Mouse (Mus musculus) mouse embryonic stem cell (cell line): Measurements from ENCODE around the gene Edf1.

Experiments
- in situ Hi-C, 2 experiments: fragments of 300-500 bp; cut with MboI; formaldehyde crosslinking; loops; 1 replicate in 1 of 2; 3 replicates in 1 of 2; pipeline ENCODE4 v1.14.3; 2019 to 2020; ENCODE audit warnings: low sequenced_read_pairs in 2 of 2, low pct_unique_long_range_greater_than_20kb in 1 of 2, mixed read lengths in 1 of 2; ENCODE audit not compliant: unreplicated experiment in 1 of 2

The Edf1 gene

DNA sequence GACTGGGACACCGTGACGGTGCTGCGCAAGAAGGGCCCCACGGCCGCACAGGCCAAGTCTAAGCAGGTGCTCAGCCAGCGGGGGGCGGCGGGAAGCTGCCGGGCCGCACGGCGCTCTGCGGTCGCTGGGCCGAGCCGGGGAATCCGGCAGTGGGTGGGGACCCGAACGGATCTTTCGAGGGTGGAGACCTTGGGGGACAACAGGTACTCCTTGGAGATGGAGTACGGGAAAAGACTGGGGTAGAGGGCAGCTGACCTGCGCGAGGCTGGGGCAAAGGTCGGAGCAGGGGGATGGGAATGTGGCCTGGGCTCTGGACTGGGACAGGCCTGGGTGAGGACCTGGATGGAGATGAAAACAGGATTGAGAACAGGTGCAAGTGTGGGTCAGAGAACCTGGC is 315 bp downstream of the Edf1 start:
- in situ Hi-C loops = no loop called here

DNA sequence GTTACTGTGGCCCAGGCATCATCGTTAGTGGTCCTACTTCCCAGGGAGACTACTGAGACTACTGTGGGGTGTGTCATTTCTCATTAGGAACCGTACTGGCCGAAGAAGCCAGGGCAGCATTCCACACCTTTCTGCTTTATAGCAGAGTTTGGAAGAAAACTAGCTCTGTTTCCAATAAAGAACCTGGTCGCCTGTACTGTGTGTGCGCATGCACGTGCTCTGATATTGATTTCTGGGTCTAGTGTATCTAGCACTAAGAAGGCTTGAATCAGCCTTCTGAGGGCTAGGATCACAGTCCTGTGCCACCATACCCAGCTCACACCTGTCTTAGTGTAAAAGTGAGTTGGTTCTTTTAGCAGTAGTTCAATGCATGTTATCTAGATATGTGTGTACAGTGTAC is 1.1 kb downstream of the Edf1 start:
- in situ Hi-C loops = no loop called here

DNA sequence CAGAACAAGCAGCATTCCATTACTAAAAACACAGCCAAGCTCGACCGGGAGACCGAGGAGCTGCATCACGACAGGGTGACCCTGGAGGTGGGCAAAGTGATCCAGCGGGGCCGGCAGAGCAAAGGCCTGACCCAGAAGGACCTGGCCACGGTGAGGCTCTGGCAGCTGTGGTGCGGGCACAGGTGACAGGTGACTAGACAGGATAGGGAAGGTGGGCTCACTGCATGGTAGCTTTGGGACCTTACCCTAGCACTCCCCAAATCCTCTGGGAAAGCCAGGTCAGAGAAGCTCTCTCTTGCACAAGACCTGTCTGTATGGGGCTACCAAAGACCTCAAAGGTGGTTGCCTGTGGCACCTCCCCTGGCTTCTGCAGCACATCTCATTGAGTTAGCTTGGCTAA is 2.9 kb downstream of the Edf1 start:
- in situ Hi-C loops = no loop called here

GRCm38 (mm10) chr2:25561946-25562345 is 4.3 kb downstream of the Edf1 start:
- in situ Hi-C loops = no loop called here

GRCm38 (mm10) chr2:25565741-25566140 is 8.1 kb downstream of the Edf1 start:
- in situ Hi-C loops = no loop called here

GRCm38 (mm10) chr2:25566558-25566957 is 8.9 kb downstream of the Edf1 start:
- in situ Hi-C loops = no loop called here

- in situ Hi-C loops = no loop called here
These were observed 10.9 kb downstream of the Edf1 start for GRCm38 (mm10) chr2:25568473-25569019.

DNA sequence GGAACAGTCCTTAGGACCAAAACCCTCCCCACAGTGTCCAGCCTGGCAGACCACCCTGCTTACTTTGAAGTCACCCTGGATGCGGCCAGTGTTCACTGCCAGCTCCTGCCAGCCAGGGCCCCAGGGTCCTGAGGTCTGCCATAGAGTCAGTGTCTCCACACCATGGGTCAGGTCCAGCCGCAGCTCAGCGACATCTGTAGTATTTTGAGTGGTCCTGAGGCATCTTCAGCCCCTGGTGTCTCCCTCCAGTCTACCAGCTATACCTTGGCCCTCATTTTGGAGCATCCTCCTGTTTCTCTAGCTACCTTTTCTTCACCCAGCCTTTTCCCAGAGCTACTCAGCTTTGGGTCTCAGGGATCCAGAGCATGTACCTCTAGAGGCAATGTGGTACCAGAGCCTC is 11.7 kb downstream of the Edf1 start:
- in situ Hi-C loops = no loop called here

DNA sequence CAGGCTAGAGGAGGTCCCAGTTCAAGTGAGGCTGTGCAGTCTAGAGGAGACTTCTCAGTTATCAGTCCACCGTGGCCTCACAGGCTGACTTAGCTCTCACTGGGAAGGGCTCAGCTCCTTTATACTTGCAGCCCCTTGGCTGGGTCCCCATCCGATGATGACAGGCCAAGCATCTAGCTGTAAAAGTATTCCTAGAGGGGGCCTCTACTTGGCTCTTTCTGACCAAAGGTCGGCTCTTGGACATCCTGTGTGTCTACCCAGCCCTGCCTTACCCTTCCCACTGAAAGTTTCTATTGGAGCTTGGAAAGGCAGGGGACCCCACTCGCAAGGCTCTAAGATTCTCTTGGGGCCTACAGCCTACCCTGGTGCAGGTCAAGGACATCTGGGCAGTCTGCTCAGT is 13.6 kb downstream of the Edf1 start:
- in situ Hi-C loops = no loop called here

DNA sequence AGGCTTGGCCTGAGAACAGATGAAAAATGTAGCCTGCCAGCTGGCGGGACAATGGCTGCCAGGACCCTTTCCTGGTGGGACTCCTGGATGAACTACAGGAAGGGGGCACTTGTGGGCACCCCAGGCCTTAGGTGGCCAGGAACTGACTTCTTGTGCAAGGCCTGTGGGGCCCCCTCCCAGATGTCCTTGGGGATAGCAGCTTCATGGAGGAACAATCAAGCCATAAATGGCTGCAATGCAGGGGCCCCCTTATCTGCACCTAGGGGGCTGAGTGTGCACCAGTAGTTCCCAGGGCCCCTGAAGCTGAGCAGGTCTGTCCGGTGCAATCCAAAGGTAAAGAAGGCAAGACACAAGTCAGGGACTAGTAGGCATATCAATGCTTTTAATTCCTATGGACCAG is 15.4 kb downstream of the Edf1 start:
- in situ Hi-C loops = no loop called here

DNA sequence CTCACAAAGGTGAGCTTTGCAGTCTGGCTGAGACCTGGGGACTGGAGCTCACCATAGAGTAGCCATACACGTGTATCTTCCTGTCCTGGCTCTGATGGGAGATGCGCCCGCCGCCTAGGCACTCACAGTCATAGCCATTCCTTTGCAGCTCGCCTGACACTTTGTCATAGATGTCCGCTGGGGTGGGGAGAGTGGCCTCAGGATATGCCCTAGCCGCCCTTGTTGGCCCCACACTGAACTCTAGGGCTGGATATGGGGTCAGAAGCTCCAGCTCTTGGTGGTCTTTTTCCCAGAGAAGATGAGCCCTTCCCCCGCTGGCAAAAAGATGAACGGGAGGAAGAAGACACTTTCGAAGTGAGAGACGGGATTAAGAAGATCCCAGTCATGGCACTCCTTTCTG is 16.5 kb downstream of the Edf1 start:
- in situ Hi-C loops = no loop called here

- in situ Hi-C loops = no loop called here
These were observed 17.2 kb downstream of the Edf1 start, which contains the start of the genes Mamdc4 and Phpt1 for GRCm38 (mm10) chr2:25574579-25575431. Gene Mamdc4, minus strand, starts transcription at chr2:25574845. Gene Phpt1, minus strand, starts transcription at chr2:25575224.

DNA sequence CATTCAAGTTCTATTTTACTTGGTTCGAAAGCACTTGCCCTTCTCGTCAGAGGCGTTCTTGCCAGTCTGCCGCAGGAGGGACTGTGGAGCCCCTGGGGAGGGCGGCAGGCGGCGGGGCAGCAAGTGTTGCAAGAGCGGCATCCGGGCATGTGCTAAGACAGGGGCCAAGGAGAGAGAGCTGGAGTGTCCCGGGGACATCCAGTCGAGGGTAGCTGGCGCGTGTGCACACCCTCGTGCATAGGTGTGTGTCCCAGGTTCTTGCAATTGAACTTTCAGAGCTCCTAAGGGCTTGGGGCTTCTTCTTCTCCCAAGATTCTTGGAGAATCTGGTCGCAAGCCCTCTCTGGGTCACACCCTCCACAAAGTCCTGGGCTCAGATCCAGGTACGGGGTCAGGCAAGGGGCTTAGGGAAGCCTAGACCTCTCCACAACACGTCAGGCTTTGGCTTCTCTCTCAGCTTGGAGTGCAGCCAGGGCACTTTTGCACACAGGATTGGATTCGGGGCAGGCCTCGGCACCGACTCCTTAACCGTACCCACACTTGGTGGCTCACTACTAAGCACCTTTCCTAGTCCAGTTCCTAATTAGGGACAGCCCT is 17.9 kb downstream of the Edf1 start:
- in situ Hi-C loops = no loop called here

DNA sequence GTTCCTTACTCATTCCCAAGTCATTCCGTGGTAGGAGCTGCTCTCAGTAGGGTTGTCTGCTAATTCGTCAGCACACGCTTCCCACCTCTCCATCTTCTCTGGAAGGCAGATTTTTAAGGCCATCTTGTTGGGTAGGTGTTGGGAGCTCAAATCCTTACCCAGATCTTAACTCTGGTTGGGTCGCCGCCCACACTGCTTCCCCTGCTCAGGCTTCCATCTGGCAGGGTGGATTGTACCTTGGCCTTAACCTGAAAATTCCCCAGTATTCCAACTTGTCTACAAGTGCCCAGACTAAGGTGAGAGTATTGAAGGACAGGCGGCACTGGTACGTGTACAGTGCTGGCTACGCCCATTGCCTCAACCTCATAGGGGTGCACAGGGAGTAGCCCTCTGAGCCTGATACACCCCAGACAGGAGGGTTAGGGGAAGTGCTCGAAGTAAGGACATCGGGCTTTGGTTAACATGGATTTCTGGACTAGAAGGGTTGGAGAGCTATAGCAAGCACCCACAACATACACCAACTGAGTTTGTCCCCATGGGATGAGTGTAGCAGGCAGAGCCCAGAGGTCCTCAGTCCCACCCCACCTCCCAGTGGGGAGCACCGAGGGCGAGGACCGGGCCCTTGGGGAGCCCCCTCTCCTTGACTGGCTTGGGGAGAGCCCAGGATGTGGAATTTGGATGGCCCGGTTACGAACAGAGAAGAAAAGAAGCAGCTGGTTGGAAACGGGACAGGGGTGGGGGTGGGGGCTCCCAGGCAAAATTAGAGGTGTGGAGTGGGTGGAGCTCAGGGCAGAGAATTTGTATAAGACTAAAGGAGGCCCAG is 18.6 kb downstream of the Edf1 start:
- in situ Hi-C loops = no loop called here

- in situ Hi-C loops = no loop called here
These were observed 19.6 kb downstream of the Edf1 start for GRCm38 (mm10) chr2:25576965-25577891.

- in situ Hi-C loops = no loop called here
These were observed 20.5 kb downstream of the Edf1 start for GRCm38 (mm10) chr2:25577951-25578795.
